Mouse (Mus musculus): ENCODE data around the gene Slc25a53.
"Not testable (repeated sequence)": the region's sequence is repeated elsewhere in the genome, so short reads cannot be mapped to it uniquely, and the experiment has no call there.

Gene Slc25a53

DNA sequence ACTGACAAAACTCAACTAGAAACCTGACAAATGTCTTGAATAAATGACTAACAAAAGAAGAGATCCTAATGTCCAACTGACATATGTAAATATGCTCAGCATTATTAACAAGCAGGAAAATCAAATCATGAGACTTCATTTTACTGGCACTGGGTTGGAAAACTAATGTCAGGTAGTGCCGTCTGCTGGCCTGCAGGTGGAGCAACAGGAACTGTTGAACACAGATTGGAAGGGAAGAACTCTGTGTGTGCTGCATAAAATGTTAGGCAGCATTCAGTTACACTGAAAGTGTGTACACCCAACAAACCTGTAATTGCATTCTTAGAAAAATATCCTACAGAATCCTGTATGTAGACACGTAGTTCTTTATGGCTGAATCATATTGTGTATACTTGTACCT lies 78.4 kb downstream of the Slc25a53 start:
- DNase-seq (ENCODE audit: low read depth, low spot score) = peak; percentile 1

GRCm38 (mm10) chrX:136958300-136958699 lies 79.8 kb downstream of the Slc25a53 start:
- DNase-seq (ENCODE audit: low read depth, low spot score) = not testable (repeated sequence)

- peak; percentile 54 for DNase-seq (ENCODE audit: low read depth, low spot score)
Measured at GRCm38 (mm10) chrX:136957583-136958279, 80.4 kb downstream of the Slc25a53 start.

DNA sequence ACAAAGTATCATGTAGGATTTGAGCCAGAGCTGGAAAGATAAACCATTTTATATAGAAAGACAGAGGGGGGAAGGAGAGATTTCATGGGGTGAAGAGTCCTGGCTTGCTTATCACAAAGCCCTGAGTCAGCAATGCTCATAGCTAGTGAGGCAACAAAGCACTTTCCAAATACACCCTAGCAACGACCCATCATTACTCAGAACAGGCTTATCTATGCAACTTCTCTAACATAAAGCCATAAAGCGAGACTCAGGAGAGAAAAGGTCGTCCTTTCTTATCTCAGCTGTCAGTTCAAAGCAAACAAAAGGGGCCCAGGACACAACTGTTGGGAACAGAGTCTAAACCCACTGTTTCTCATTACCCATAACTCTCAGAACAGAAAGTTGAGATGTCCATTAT lies 100.1 kb downstream of the Slc25a53 start:
- no peak for DNase-seq (ENCODE audit: low read depth, low spot score)

Data from mesoderm, embryonic 11.5 days (tissue).